Mouse (Mus musculus): ENCODE results near the gene Gm20388. TPM values are rescaled to one million over a fixed set of nuclear protein-coding genes. Genes with fewer than 3 reads are reported as not detected.
"Not testable (repeated sequence)": the region's sequence is repeated elsewhere in the genome, so short reads cannot be mapped to it uniquely, and the experiment has no call there.

Gm20388 gene
- polyA plus RNA-seq, 1 experiment from 2014 or later, result 5.5 TPM

GRCm38 (mm10) chr8:121654131-121654530, 1743.5 kb downstream of the Gm20388 start:
- peaks cover 20% of the 10 kb centered on the region for H3K36me3 ChIP-seq (replicated peaks)
- WGBS, result 82% methylated on average over 4 of the region's 4 CpGs
- no peak for DNase-seq (ENCODE audit: extremely low spot score, low spot score)
- H3K4me3 ChIP-seq, result peak overlapping the region; percentile 83
- H3K27ac ChIP-seq, result peak overlapping the region; percentile 96; the same call in 1 of the 2 replicates
- H3K27me3 ChIP-seq (ENCODE audit: poor library complexity, severe bottlenecking), result no peaks in the 10 kb centered on the region
- peaks cover 55% of the 10 kb centered on the region for H3K4me1 ChIP-seq
- no peaks in the 10 kb centered on the region for H3K9me3 ChIP-seq

GRCm38 (mm10) chr8:121654966-121655494, 1744.4 kb downstream of the Gm20388 start:
- Histone ChIP-seq H3K4me1 (peaks cover 46% of the 10 kb centered on the region), H3K36me3 (replicated peaks) (peaks cover 13% of the 10 kb centered on the region), H3K27ac (no peak overlapping the region), H3K9me3 (no peaks in the 10 kb centered on the region), H3K4me3 (no peak overlapping the region), H3K27me3 (ENCODE audit: poor library complexity, severe bottlenecking) (no peaks in the 10 kb centered on the region)
- DNase-seq (ENCODE audit: extremely low spot score, low spot score), result no peak
- WGBS, result 75% methylated on average over 14 of the region's 14 CpGs

GRCm38 (mm10) chr8:121660602-121661001, 1750.0 kb downstream of the Gm20388 start:
- peaks cover 16% of the 10 kb centered on the region for H3K4me1 ChIP-seq
- 86% methylated on average over 15 of the region's 15 CpGs for WGBS
- H3K27me3 ChIP-seq (ENCODE audit: poor library complexity, severe bottlenecking), result no peaks in the 10 kb centered on the region
- H3K4me3 ChIP-seq, result no peak overlapping the region
- no peaks in the 10 kb centered on the region for H3K9me3 ChIP-seq
- H3K27ac ChIP-seq, result no peak overlapping the region
- H3K36me3 ChIP-seq (replicated peaks), result no peaks in the 10 kb centered on the region
- no peak for DNase-seq (ENCODE audit: extremely low spot score, low spot score)

DNA sequence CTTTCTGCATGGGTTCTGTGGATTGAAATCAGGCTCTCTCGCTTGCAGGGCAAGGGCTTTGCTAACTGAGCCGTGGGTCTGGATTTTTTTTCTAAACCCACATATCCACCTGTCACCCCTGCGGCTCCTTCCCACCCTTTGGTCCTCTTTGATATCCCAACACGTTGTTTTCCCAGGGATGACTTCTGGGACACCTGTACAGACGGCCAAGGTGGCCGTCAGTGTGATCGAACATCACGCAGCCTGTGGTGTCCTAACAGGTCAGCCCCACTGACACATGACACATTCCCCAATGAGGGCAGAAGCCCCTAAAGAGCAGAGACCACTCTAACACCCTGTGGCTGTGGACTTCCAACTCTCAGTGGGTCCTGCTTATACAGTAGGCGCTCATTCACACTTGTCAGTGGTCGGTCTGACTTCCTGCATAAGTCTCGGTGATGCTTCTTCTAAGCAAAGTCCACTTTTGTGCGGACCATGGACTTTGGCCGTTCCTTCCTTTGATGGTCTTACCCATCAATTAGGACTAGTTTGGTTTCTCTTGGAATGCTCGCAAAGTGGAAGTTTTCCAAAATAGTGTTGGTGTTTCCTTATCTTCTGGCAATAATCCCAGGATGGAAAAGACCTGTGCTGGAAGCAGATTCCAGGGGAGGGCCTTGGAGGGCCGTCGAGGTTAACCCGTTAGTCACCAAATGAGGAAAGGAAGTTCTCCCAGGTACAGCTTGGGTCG, 1751.2 kb downstream of the Gm20388 start:
- H3K27ac ChIP-seq, result no peak overlapping the region
- no peak for DNase-seq (ENCODE audit: extremely low spot score, low spot score)
- H3K4me1 ChIP-seq, result peaks cover 19% of the 10 kb centered on the region
- H3K36me3 ChIP-seq (replicated peaks), result no peaks in the 10 kb centered on the region
- no peaks in the 10 kb centered on the region for H3K27me3 ChIP-seq (ENCODE audit: poor library complexity, severe bottlenecking)
- no peak overlapping the region for H3K4me3 ChIP-seq
- no peaks in the 10 kb centered on the region for H3K9me3 ChIP-seq
- 90% methylated on average over 18 of the region's 18 CpGs for WGBS

DNA sequence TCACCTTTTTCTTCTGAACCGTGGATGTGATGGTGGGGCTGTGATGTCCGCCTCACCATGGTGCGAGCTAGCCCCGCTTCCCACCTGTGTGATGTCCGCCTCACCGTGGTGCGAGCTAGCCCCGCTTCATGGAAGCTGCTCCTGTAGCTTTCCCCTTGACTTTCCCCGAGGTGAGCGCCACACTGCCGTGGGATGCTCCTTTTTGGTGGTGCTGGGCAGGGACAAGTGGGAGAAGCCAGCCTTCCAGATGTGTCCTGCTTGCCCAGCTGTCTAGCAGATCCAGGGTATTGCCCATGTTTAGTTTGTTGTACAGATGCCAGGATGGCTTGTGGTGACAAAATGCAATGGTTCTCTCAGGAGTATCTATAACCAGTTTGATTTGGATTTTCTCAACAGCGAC, 1752.5 kb downstream of the Gm20388 start:
- H3K9me3 ChIP-seq, result no peaks in the 10 kb centered on the region
- 91% methylated on average over 12 of the region's 12 CpGs for WGBS

GRCm38 (mm10) chr8:121665329-121665728, 1754.7 kb downstream of the Gm20388 start:
- H3K4me3 ChIP-seq, result peak overlapping the region; percentile 39
- peaks cover 34% of the 10 kb centered on the region for H3K4me1 ChIP-seq
- no peaks in the 10 kb centered on the region for H3K36me3 ChIP-seq (replicated peaks)
- no peaks in the 10 kb centered on the region for H3K9me3 ChIP-seq
- WGBS, result 9% methylated on average over 16 of the region's 16 CpGs
- 0 out of 2 replicates have a peak, but pooled peaks cover 4% of the 10 kb centered on the region for H3K27me3 ChIP-seq (ENCODE audit: poor library complexity, severe bottlenecking)
- peak overlapping the region; percentile 79 for H3K27ac ChIP-seq
- DNase-seq (ENCODE audit: extremely low spot score, low spot score), result peak; percentile 60

More for the DNA sequence above, 1752.5 kb downstream of the Gm20388 start:
- no peaks in the 10 kb centered on the region for H3K27me3 ChIP-seq (ENCODE audit: poor library complexity, severe bottlenecking)
- no peak for DNase-seq (ENCODE audit: extremely low spot score, low spot score)
- peaks cover 20% of the 10 kb centered on the region for H3K4me1 ChIP-seq
- no peak overlapping the region for H3K27ac ChIP-seq
- H3K36me3 ChIP-seq (replicated peaks), result no peaks in the 10 kb centered on the region
- no peak overlapping the region for H3K4me3 ChIP-seq

DNA sequence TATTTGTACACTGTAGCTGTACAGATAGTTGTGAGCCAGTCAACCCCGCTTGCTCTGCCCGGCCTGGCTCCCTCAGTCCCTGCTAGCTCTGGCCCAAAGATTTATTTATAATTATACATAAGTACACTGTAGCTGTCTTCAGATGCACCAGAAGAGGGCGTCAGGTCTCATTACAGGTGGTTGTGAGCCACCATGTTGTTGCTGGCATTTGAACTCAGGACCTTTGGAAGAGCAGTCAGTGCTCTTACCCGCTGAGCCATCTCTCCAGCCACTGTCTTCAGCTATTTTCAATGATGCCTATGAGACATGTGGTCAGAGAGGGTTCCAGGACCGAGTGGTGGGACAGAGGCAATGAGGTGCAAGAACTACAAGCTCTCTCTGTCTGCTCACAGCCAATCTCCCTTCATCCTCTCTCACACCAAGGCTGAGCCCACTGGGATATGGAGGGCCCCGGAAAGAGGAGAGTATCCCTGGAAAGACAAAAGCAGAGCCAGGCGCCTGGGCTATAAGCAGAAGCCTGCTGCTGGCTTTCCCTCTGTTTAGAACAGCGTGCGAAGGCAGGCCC, 1757.4 kb downstream of the Gm20388 start:
- not testable (repeated sequence) for H3K36me3 ChIP-seq (replicated peaks); H3K4me3 ChIP-seq; H3K27me3 ChIP-seq (ENCODE audit: poor library complexity, severe bottlenecking); H3K9me3 ChIP-seq; DNase-seq (ENCODE audit: extremely low spot score, low spot score)
- Histone ChIP-seq H3K4me1 (peaks cover 34% of the 10 kb centered on the region), H3K27ac (peak overlapping the region; percentile 63)
- WGBS, result 74% methylated on average over 9 of the region's 9 CpGs

DNA sequence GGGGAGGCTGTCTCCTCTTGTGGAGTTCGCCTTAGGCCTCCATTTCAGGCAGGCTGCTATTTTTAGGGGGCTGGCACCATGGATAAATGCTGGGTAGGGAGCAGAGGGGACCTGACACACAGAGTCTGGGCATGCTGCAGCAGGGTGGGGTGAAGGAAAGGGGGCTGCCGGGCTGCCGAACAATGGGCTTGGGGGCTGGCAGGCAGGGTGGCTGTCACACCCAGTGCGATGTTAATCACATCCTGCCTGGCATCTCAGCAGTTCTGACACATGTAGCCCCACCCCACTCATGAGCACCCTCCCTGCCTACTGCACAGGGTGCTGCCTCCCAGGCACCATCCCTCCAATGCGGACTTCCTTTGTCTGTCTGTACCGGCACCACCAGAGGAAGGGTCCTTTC, 1757.9 kb downstream of the Gm20388 start:
- Histone ChIP-seq H3K36me3 (replicated peaks) (no peaks in the 10 kb centered on the region), H3K9me3 (no peaks in the 10 kb centered on the region), H3K27me3 (ENCODE audit: poor library complexity, severe bottlenecking) (0 out of 2 replicates have a peak, but pooled peaks cover 4% of the 10 kb centered on the region), H3K4me3 (no peak overlapping the region), H3K4me1 (peaks cover 34% of the 10 kb centered on the region), H3K27ac (peak overlapping the region; percentile 63)
- WGBS, result 51% methylated on average over 6 of the region's 6 CpGs
- no peak for DNase-seq (ENCODE audit: extremely low spot score, low spot score)

DNA sequence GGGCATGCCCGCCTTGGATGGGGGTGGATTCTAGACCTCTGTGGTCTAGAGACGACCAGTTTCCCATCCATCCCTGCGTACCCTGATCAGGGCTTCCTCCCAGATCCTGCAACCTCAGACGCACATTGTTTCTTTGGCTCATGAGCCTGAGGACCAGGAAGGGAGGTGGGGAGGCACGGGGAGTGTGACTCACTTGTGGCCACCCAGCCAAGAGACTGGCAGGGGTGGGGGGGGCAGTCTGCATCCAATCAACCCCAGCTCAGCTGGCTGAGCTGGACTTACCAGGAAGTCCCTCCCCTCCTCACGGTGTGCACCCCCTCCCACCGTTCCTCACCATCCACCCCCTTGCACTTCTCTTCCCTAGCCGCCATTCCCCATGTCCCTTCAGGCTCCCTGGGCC, 1758.6 kb downstream of the Gm20388 start:
- Histone ChIP-seq H3K9me3 (no peaks in the 10 kb centered on the region), H3K4me1 (peaks cover 32% of the 10 kb centered on the region), H3K27me3 (ENCODE audit: poor library complexity, severe bottlenecking) (0 out of 2 replicates have a peak, but pooled peaks cover 4% of the 10 kb centered on the region), H3K4me3 (no peak overlapping the region), H3K36me3 (replicated peaks) (no peaks in the 10 kb centered on the region), H3K27ac (peak overlapping the region; percentile 63)
- WGBS, result 14% methylated on average over 8 of the region's 8 CpGs
- no peak for DNase-seq (ENCODE audit: extremely low spot score, low spot score)

GRCm38 (mm10) chr8:121673153-121673552, 1762.5 kb downstream of the Gm20388 start:
- H3K9me3 ChIP-seq, result no peaks in the 10 kb centered on the region
- DNase-seq (ENCODE audit: extremely low spot score, low spot score), result no peak
- H3K4me1 ChIP-seq, result peaks cover 14% of the 10 kb centered on the region
- no peak overlapping the region for H3K4me3 ChIP-seq
- no peaks in the 10 kb centered on the region for H3K36me3 ChIP-seq (replicated peaks)
- 0 out of 2 replicates have a peak, but pooled peaks cover 4% of the 10 kb centered on the region for H3K27me3 ChIP-seq (ENCODE audit: poor library complexity, severe bottlenecking)
- 69% methylated on average over 4 of the region's 4 CpGs for WGBS
- no peak overlapping the region for H3K27ac ChIP-seq

- Histone ChIP-seq H3K36me3 (replicated peaks) (no peaks in the 10 kb centered on the region), H3K27ac (no peak overlapping the region), H3K4me1 (peaks cover 6% of the 10 kb centered on the region), H3K9me3 (no peaks in the 10 kb centered on the region), H3K27me3 (ENCODE audit: poor library complexity, severe bottlenecking) (no peaks in the 10 kb centered on the region), H3K4me3 (no peak overlapping the region)
- 81% methylated on average over 5 of the region's 5 CpGs for WGBS
- no peak for DNase-seq (ENCODE audit: extremely low spot score, low spot score)
These were observed 1763.3 kb downstream of the Gm20388 start for GRCm38 (mm10) chr8:121673917-121674316.

DNA sequence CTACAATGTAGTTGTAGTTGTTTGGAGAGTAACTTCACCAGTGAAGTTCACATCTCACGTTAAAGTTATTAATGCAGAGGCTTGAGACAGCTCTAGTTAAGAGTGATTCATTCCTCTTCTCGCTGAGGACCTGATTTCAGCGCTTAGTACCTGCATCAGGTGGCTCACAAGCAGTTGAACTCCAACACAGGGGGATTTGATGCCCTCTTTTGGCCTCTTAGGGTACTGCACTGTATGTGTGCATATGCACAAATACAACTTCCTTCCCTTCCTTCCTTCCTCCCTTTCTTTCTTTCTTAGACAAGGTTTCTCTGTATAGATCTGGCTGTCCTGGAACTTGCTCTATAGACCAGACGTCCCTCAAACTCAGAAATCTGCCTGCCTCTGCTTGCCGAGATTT, 1763.9 kb downstream of the Gm20388 start:
- H3K27me3 ChIP-seq (ENCODE audit: poor library complexity, severe bottlenecking), result no peaks in the 10 kb centered on the region
- H3K27ac ChIP-seq, result no peak overlapping the region
- no peak overlapping the region for H3K4me3 ChIP-seq
- H3K9me3 ChIP-seq, result no peaks in the 10 kb centered on the region
- no peak for DNase-seq (ENCODE audit: extremely low spot score, low spot score)
- H3K36me3 ChIP-seq (replicated peaks), result no peaks in the 10 kb centered on the region
- H3K4me1 ChIP-seq, result peaks cover under 1% of the 10 kb centered on the region; the same call in 1 of the 2 replicates
- 67% methylated on average over 5 of the region's 5 CpGs for WGBS

DNA sequence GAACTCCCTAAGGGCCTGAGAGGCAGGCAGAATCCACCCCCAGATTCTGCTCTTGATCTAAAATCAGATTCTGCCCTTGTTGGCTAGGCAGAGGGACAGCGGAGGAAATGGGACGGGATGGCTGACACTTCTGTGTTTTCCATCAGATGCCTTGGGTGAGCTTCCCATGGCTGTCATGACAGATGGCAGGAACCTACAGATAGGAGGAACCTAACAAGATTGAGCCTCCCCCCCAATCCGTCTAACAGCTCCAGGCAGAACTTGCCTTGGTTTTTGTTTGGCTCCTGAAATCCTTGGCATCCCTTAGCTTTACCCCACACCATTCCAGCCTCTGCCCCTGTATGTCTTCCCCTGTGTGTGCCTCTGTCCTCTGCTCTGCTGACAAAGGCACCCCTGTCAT, 1764.5 kb downstream of the Gm20388 start:
- Histone ChIP-seq H3K4me1 (no peaks in the 10 kb centered on the region), H3K27me3 (ENCODE audit: poor library complexity, severe bottlenecking) (no peaks in the 10 kb centered on the region), H3K4me3 (no peak overlapping the region), H3K27ac (no peak overlapping the region), H3K9me3 (no peaks in the 10 kb centered on the region), H3K36me3 (replicated peaks) (no peaks in the 10 kb centered on the region)
- 89% methylated on average over 3 of the region's 3 CpGs for WGBS
- DNase-seq (ENCODE audit: extremely low spot score, low spot score), result no peak
